Mouse (Mus musculus) T-helper 17 cell (primary cell): ENCODE data around the gene 1700025G04Rik.
"Not testable (repeated sequence)": the region's sequence is repeated elsewhere in the genome, so short reads cannot be mapped to it uniquely, and the experiment has no call there.

ENCODE experiments used
- in situ Hi-C, 2 experiments: fragments of 300-600 bp; cut with MboI, MseI; formaldehyde crosslinking; loops; 1 replicate in 1 of 2; 2 replicates in 1 of 2; pipeline ENCODE4 v1.15.1; 2025; ENCODE audit warnings: high pct_unique_total_duplicates in 2 of 2

1700025G04Rik gene

GRCm38 (mm10) chr1:151863797-151864147 lies 226.2 kb downstream of the 1700025G04Rik start:
- in situ Hi-C loops, result no loop called here

GRCm38 (mm10) chr1:151863135-151863796 lies 226.7 kb downstream of the 1700025G04Rik start:
- in situ Hi-C loops, result no loop called here

GRCm38 (mm10) chr1:151862109-151862508 lies 227.8 kb downstream of the 1700025G04Rik start:
- in situ Hi-C loops, result no loop called here

GRCm38 (mm10) chr1:151861334-151861995 lies 228.5 kb downstream of the 1700025G04Rik start:
- in situ Hi-C loops, result no loop called here

- in situ Hi-C loops, result no loop called here
Observed at GRCm38 (mm10) chr1:151858474-151858873, 231.5 kb downstream of the 1700025G04Rik start.

GRCm38 (mm10) chr1:151855561-151855960 lies 234.4 kb downstream of the 1700025G04Rik start:
- in situ Hi-C loops, result no loop called here

GRCm38 (mm10) chr1:151851976-151852375 lies 237.9 kb downstream of the 1700025G04Rik start:
- in situ Hi-C loops, result no loop called here

GRCm38 (mm10) chr1:151851051-151851848 lies 238.7 kb downstream of the 1700025G04Rik start:
- in situ Hi-C loops, result no loop called here

- in situ Hi-C loops, result no loop called here
Observed at GRCm38 (mm10) chr1:151849993-151850608, 239.8 kb downstream of the 1700025G04Rik start.

GRCm38 (mm10) chr1:151848286-151848685 lies 241.6 kb downstream of the 1700025G04Rik start:
- in situ Hi-C loops, result no loop called here

GRCm38 (mm10) chr1:151845926-151846782 lies 243.8 kb downstream of the 1700025G04Rik start:
- in situ Hi-C loops, result no loop called here

GRCm38 (mm10) chr1:151845252-151845832 lies 244.6 kb downstream of the 1700025G04Rik start:
- in situ Hi-C loops, result no loop called here

GRCm38 (mm10) chr1:151840345-151840744 lies 249.6 kb downstream of the 1700025G04Rik start:
- in situ Hi-C loops, result not testable (repeated sequence)

GRCm38 (mm10) chr1:151835261-151835660 lies 254.7 kb downstream of the 1700025G04Rik start:
- in situ Hi-C loops, result loop anchor here in 1 of 2 experiments (10.0 kb wide), 1 partner anchor 70 kb away; no protein-coding TSS in a partner anchor

- in situ Hi-C loops, result loop anchor here in 1 of 2 experiments (10.0 kb wide), 1 partner anchor 73 kb away; no protein-coding TSS in a partner anchor
Observed at GRCm38 (mm10) chr1:151831791-151832190, 258.1 kb downstream of the 1700025G04Rik start.

GRCm38 (mm10) chr1:151825065-151825464 lies 264.9 kb downstream of the 1700025G04Rik start:
- in situ Hi-C loops, result loop anchor here in 1 of 2 experiments (10.0 kb wide), 1 partner anchor 550 kb away; no protein-coding TSS in a partner anchor

- in situ Hi-C loops, result loop anchor here in 1 of 2 experiments (10.0 kb wide), 1 partner anchor 554 kb away; no protein-coding TSS in a partner anchor
Observed at GRCm38 (mm10) chr1:151820457-151820856, 269.5 kb downstream of the 1700025G04Rik start.

- in situ Hi-C loops, result no loop called here
Observed at GRCm38 (mm10) chr1:151819190-151819589, 270.7 kb downstream of the 1700025G04Rik start.

GRCm38 (mm10) chr1:151816051-151816450 lies 273.9 kb downstream of the 1700025G04Rik start:
- in situ Hi-C loops, result no loop called here
